Mouse (Mus musculus) CH12.LX (cell line): ENCODE measurements around the gene Spata13. TPM values are rescaled to one million over a fixed set of nuclear protein-coding genes. Genes with fewer than 3 reads are reported as not detected.

Experiments used
- DNase-seq: peaks from one replicate; pipeline ENCODE4 v3.0.0-alpha.2; 2013; ENCODE audit errors: extremely low read depth
- H3K27ac ChIP-seq: 2 replicates; pipeline ENCODE4 v1.5.1; 2012; ENCODE audit warnings: low read depth, mild to moderate bottlenecking, control low read depth, moderate library complexity; ENCODE audit not compliant: insufficient read depth
- H3K27me3 ChIP-seq: replicated peaks from 2 replicates; pipeline ENCODE3; 2012; ENCODE audit warnings: inconsistent platforms
- H3K36me3 ChIP-seq, 2 experiments: replicated peaks in 1 of 2; 2 replicates each; pipeline versions ENCODE3 to v1.6.1; 2012; ENCODE audit warnings: inconsistent platforms in 1 of 2, low read length in 1 of 2, mild to moderate bottlenecking in 1 of 2, mixed read lengths in 1 of 2, moderate library complexity in 1 of 2; ENCODE audit not compliant: control insufficient read depth in 1 of 2, insufficient read depth in 1 of 2
- H3K4me1 ChIP-seq, 2 experiments: 2 replicates each; pipeline ENCODE4 v1.6.1; 2012; ENCODE audit warnings: inconsistent platforms in 1 of 2, moderate library complexity in 1 of 2; ENCODE audit not compliant: insufficient read depth in 2 of 2, control insufficient read depth in 1 of 2
- H3K4me2 ChIP-seq: 2 replicates; pipeline ENCODE4 v1.6.1; 2012; ENCODE audit warnings: low read depth, mild to moderate bottlenecking, control low read depth; ENCODE audit not compliant: poor library complexity, insufficient read depth, severe bottlenecking
- H3K4me3 ChIP-seq, 3 experiments: fragments of 150-350 bp in 1 of 3; sonication (generic) in 1 of 3; replicated peaks in 1 of 3; 2 replicates each; pipeline versions ENCODE3 to v1.5.1; 2011 to 2012; ENCODE audit warnings: low read depth in 2 of 3, low read length in 2 of 3, mild to moderate bottlenecking in 2 of 3, moderate library complexity in 2 of 3, control low read depth in 1 of 3, improper control_type of control experiment in 1 of 3, inconsistent platforms in 1 of 3, mixed read lengths in 1 of 3; ENCODE audit not compliant: poor library complexity in 1 of 3
- H3K79me2 ChIP-seq: replicated peaks from 2 replicates; pipeline ENCODE4 v1.6.1; 2012; ENCODE audit warnings: mild to moderate bottlenecking, moderate library complexity; ENCODE audit not compliant: control insufficient read depth, poor library complexity, insufficient read depth, severe bottlenecking; ENCODE audit errors: extremely low read depth
- H3K9ac ChIP-seq: 2 replicates; pipeline ENCODE4 v1.6.1; 2012; ENCODE audit warnings: low read depth, mild to moderate bottlenecking, control low read depth, moderate library complexity; ENCODE audit not compliant: insufficient read depth
- H3K9me3 ChIP-seq: replicated peaks from 2 replicates; pipeline ENCODE3; 2012; ENCODE audit warnings: low read length, inconsistent platforms, mixed read lengths
- ELF1 ChIP-seq: IDR thresholded peaks from 2 replicates; pipeline ENCODE4 v1.6.1; 2014; ENCODE audit warnings: low read depth, mild to moderate bottlenecking, inconsistent platforms, low read length, improper control_type of control experiment
- EP300 ChIP-seq: IDR thresholded peaks from 2 replicates; pipeline ENCODE4 v1.6.1; 2011; ENCODE audit warnings: low read length, improper control_type of control experiment
- HCFC1 ChIP-seq: IDR thresholded peaks from 2 replicates; pipeline ENCODE4 v1.6.1; 2012; ENCODE audit warnings: low read depth, mild to moderate bottlenecking, inconsistent platforms, low read length, improper control_type of control experiment
- JUND ChIP-seq: conservative IDR thresholded peaks from 2 replicates; pipeline ENCODE4 v1.6.1; 2011; ENCODE audit warnings: low read depth, low read length, improper control_type of control experiment
- KAT2A ChIP-seq: IDR thresholded peaks from 2 replicates; pipeline ENCODE4 v1.6.1; 2012; ENCODE audit warnings: low read length, improper control_type of control experiment, inconsistent platforms; ENCODE audit not compliant: insufficient replicate concordance
- MAFK ChIP-seq: IDR thresholded peaks from 2 replicates; pipeline ENCODE4 v1.6.1; 2011; ENCODE audit warnings: low read length, improper control_type of control experiment; ENCODE audit not compliant: insufficient replicate concordance
- MAZ ChIP-seq: IDR thresholded peaks from 2 replicates; pipeline ENCODE4 v1.6.1; 2012; ENCODE audit warnings: low read depth, mild to moderate bottlenecking, inconsistent platforms, low read length, improper control_type of control experiment, moderate library complexity
- MXI1 ChIP-seq: IDR thresholded peaks from 2 replicates; pipeline ENCODE4 v1.6.1; 2011; ENCODE audit warnings: mild to moderate bottlenecking, low read depth, low read length, improper control_type of control experiment
- MYC ChIP-seq: IDR thresholded peaks from 2 replicates; pipeline ENCODE4 v1.6.1; 2011; ENCODE audit warnings: low read depth, mild to moderate bottlenecking, improper control_type of control experiment, low read length
- NELFE ChIP-seq: IDR thresholded peaks from 2 replicates; pipeline ENCODE4 v1.6.1; 2011; ENCODE audit warnings: low read depth, low read length, improper control_type of control experiment
- NRF1 ChIP-seq: IDR thresholded peaks from 2 replicates; pipeline ENCODE4 v1.6.1; 2014; ENCODE audit warnings: low read depth, mild to moderate bottlenecking, inconsistent platforms, low read length, improper control_type of control experiment, moderate library complexity
- RAD21 ChIP-seq: IDR thresholded peaks from 2 replicates; pipeline ENCODE4 v1.6.1; 2011; ENCODE audit warnings: low read depth, mild to moderate bottlenecking, low read length, improper control_type of control experiment, moderate library complexity
- RCOR1 ChIP-seq: conservative IDR thresholded peaks from 2 replicates; pipeline ENCODE4 v1.6.1; 2012; ENCODE audit warnings: low read depth, mild to moderate bottlenecking, inconsistent platforms, low read length, improper control_type of control experiment
- TCF12 ChIP-seq: IDR thresholded peaks from 2 replicates; pipeline ENCODE4 v1.6.1; 2014; ENCODE audit warnings: low read depth, mild to moderate bottlenecking, inconsistent platforms, low read length, improper control_type of control experiment
- UBTF ChIP-seq: IDR thresholded peaks from 2 replicates; pipeline ENCODE4 v1.6.1; 2012; ENCODE audit warnings: low read depth, mild to moderate bottlenecking, inconsistent platforms, low read length, improper control_type of control experiment, moderate library complexity
- USF1 ChIP-seq: IDR thresholded peaks from 2 replicates; pipeline ENCODE4 v1.6.1; 2014; ENCODE audit warnings: low read depth, mild to moderate bottlenecking, inconsistent platforms, low read length, improper control_type of control experiment
- USF2 ChIP-seq: conservative IDR thresholded peaks from 2 replicates; pipeline ENCODE4 v1.6.1; 2011; ENCODE audit warnings: low read depth, low read length, improper control_type of control experiment
- ZKSCAN1 ChIP-seq: IDR thresholded peaks from 2 replicates; pipeline ENCODE4 v1.6.1; 2012; ENCODE audit warnings: low read depth, inconsistent platforms, low read length, improper control_type of control experiment, borderline replicate concordance
- ZMIZ1 ChIP-seq: IDR thresholded peaks from 2 replicates; pipeline ENCODE4 v1.6.1; 2012; ENCODE audit warnings: low read depth, mild to moderate bottlenecking, inconsistent platforms, low read length, improper control_type of control experiment
- dilution Hi-C: fragments of 300-500 bp; cut with MboI; formaldehyde crosslinking; loops from 2 replicates; pipeline ENCODE4 v1.14.3; 2020; ENCODE audit warnings: low sequenced_read_pairs; ENCODE audit not compliant: extremely low pct_unique_long_range_greater_than_20kb, extremely low pct_ligation_motif_present
- in situ Hi-C: fragments of 300-500 bp; cut with MboI; formaldehyde crosslinking; loops from 3 replicates; pipeline ENCODE4 v1.14.3; 2019; ENCODE audit warnings: low sequenced_read_pairs, low pct_ligation_motif_present, low pct_unique_long_range_greater_than_20kb, mixed read lengths
- polyA plus RNA-seq: library from polyadenylated mRNA; unstranded; fragments of >175 nt; gene quantifications from 2 replicates; pipeline ENCODE4 v1.2.1, GENCODE M21; 2012; ENCODE audit warnings: low read depth; ENCODE audit not compliant: insufficient read length
- total RNA-seq, 2 experiments: library from RNA; depleted of rRNA; stranded (reverse); fragments of 300-350 nt in 1 of 2; fragments of >200 nt in 1 of 2; gene quantifications; 2 replicates each; pipeline ENCODE4 v1.2.3; 2012 to 2014

Spata13 gene
- total and polyA plus RNA-seq, 3 experiments = 11.6 to 15.9 (median 13.6) TPM

DNA sequence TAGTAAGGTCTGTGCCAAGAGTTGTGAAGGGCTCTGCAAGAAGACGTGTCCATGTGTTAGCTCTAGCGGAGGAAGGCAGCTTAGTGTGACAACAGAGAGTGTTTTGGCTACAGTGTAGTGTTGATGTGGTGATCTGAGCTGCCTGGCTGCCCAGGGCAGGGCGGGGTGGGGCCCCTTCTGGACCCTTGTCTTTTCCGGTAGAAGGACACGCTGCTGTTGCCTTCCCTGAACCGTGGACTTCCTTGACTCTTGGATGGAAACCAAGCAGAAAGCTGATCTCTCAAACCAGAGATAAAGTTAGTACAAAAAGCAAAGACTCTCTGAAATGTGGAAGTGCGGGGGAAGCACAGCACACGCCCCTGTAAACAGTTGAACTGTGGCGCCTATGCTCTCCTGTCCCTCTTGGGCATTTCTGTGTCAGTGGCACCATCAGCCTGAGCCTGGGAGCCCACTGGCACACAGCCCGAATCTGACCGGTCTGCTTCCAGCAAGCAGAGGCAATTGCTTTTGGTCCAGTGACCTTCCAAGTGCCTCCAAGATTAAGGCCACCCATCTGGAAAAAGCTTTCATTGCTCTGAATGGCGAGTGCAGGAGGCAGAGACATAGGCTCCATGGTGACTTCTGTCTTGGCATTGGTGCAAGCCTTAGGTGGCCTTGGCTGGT, 48.7 kb downstream of the Spata13 start:
- no peak for DNase-seq
- in situ Hi-C loops (no loop called here), dilution Hi-C loops (no loop called here)
- TF ChIP-seq NRF1 = no peak
- TF ChIP-seq MYC = no peak
- no peak for TF ChIP-seq JUND
- no peak for TF ChIP-seq ZKSCAN1
- TF ChIP-seq TCF12 = no peak
- TF ChIP-seq USF1 = no peak
- TF ChIP-seq KAT2A = no peak
- no peak for TF ChIP-seq UBTF
- TF ChIP-seq RCOR1 = no peak
- no peak for TF ChIP-seq RAD21
- TF ChIP-seq USF2 = no peak
- TF ChIP-seq MAFK = no peak
- no peak for TF ChIP-seq EP300
- no peak for TF ChIP-seq MXI1
- no peak for TF ChIP-seq ELF1
- no peak for TF ChIP-seq MAZ
- no peak for TF ChIP-seq ZMIZ1
- no peak for TF ChIP-seq HCFC1
- TF ChIP-seq NELFE = no peak
- no peak overlapping the region for H3K9ac ChIP-seq
- H3K27ac ChIP-seq = no peak overlapping the region
- H3K36me3 ChIP-seq = no peaks in the 10 kb centered on the region
- no peaks in the 10 kb centered on the region for H3K79me2 ChIP-seq
- H3K27me3 ChIP-seq = no peaks in the 10 kb centered on the region
- H3K4me3 ChIP-seq = no peak overlapping the region
- no peaks in the 10 kb centered on the region for H3K9me3 ChIP-seq
- H3K4me1 ChIP-seq = no peaks in the 10 kb centered on the region
- H3K4me2 ChIP-seq = no peak overlapping the region

GRCm38 (mm10) chr14:60683989-60684388, 50.2 kb downstream of the Spata13 start:
- Histone ChIP-seq H3K9ac (no peak overlapping the region), H3K36me3 (no peaks in the 10 kb centered on the region), H3K4me1 (peaks cover 0 to 2% of the 10 kb centered on the region in 2 experiments; a peak in 1 of 4 replicates), H3K27me3 (no peaks in the 10 kb centered on the region), H3K4me2 (no peak overlapping the region), H3K27ac (no peak overlapping the region), H3K9me3 (no peaks in the 10 kb centered on the region), H3K79me2 (no peaks in the 10 kb centered on the region), H3K4me3 (no peak overlapping the region)
- DNase-seq = no peak
- TF ChIP-seq UBTF = no peak
- dilution Hi-C loops = no loop called here
- in situ Hi-C loops = no loop called here
